8 mouse cellular contexts compared by ENCODE assay signal in the genomic region with DNA sequence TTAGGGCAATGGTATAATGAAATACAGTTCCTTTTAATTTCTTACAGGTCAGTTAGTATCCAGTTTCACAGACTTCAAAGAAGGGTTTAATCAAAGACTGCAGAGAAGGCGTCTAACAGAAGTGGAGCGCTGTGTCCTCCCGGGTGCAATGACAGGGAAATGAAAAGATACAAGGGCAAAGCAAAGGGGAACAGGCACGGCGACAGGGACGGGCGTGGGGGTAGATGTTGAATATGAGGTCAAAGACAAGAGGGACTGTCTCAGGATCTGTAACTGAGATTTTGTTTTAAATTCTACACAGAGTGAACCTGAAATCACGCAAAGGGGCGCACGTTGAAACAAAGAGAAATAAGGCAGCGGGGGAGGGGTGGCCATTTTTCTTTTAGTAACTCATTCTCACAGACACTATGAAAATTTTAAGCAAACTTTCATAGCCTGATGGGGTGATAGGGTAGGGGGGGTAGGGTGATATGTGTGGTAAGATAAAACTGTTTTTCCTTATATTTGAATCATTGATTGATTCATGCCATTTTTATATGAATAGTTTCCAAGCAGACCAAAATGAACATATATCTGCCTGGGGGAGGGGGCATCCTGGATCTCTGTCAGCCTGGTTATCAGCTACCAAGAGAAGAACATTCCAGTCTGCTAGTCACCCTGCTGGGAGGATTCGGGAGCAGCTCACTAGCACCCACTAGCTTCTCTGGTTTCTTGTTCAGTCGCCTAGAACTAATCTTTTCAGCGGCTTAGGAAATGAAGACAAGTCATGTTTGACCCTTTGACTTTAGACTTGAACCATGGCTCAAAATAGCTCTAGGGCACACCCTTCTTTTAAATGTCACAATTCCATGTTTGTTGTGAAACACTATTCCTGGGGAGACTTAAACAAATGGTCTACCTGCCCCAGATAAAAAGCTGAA.
A peak's percentile ranks its signal among the peaks of the same experiment; 100 is the strongest.
DNase-seq lines count a peak whose midpoint lies in the region; ATAC-seq and TF ChIP-seq lines count a peak whose summit lies in the region.

No protein-coding gene starts in this region.

- DNase-seq in thymus, adult 2 months = peak; percentile 9
- DNase-seq in thymus, postnatal 0 days (ENCODE audit: low spot score) = no peak
- DNase-seq in forebrain, embryonic 14.5 days (ENCODE audit: low spot score) = no peak
- peak; percentile 34 for DNase-seq in kidney, postnatal 10 days
- no peak for DNase-seq in cerebellum, postnatal 4 days (ENCODE audit: low spot score in 2 of 2)
- DNase-seq in cerebellum, adult 9-11 months = no peak
- no peak for DNase-seq in lung, adult 2 months

- H3K9me3 ChIP-seq in forebrain, embryonic 14.5 days (replicated peaks; ENCODE audit: control insufficient read depth, low read length) = no peaks in the 10 kb centered on the region
- no peaks in the 10 kb centered on the region for H3K9me3 ChIP-seq in stomach, embryonic 15.5 days

- 0 out of 2 replicates have a peak, but pooled peaks have one; percentile 21 for ATAC-seq in forebrain, embryonic 14.5 days
- ATAC-seq in stomach, embryonic 15.5 days (ENCODE audit: insufficient read depth, low FRiP score, low read depth) = no peak

- 33% methylated on average over 14 of the region's 14 CpGs for WGBS in thymus, adult 2 months
- 46% methylated on average over 14 of the region's 14 CpGs for WGBS in forebrain, embryonic 14.5 days
- 51% methylated on average over 14 of the region's 14 CpGs for WGBS in stomach, embryonic 15.5 days
- WGBS in lung, adult 2 months = 59% methylated on average over 14 of the region's 14 CpGs

- peak overlapping the region; percentile 35; the same call in 1 of the 2 replicates for H3K9ac ChIP-seq in forebrain, embryonic 14.5 days (ENCODE audit: low read length)
- no peak overlapping the region for H3K9ac ChIP-seq in stomach, embryonic 15.5 days

- peak overlapping the region; percentile 10; the same call in 1 of the 2 replicates for H3K4me3 ChIP-seq in thymus, adult 2 months (ENCODE audit: control insufficient read depth, insufficient read depth, low read length)
- H3K4me3 ChIP-seq in forebrain, embryonic 14.5 days (ENCODE audit: low read depth, low read length) = peak overlapping the region; percentile 11
- H3K4me3 ChIP-seq in stomach, embryonic 15.5 days (replicated peaks) = peak overlapping the region; percentile 30; the same call in 1 of the 2 replicates
- H3K4me3 ChIP-seq in lung, adult 2 months (replicated peaks; ENCODE audit: extremely low read depth, low read depth, low read length) = no peak overlapping the region

- no peak for TF ChIP-seq POLR2A in thymus, adult 2 months (IDR thresholded peaks at IDR 0.05; ENCODE audit: control insufficient read depth, extremely low read depth, insufficient read depth, low read length, poor library complexity)
- TF ChIP-seq POLR2A in lung, adult 2 months (IDR thresholded peaks at IDR 0.05; ENCODE audit: borderline replicate concordance, extremely low read depth, low read depth, low read length) = no peak

- no peak for TF ChIP-seq CTCF in thymus, adult 2 months (IDR thresholded peaks at IDR 0.05; ENCODE audit: borderline replicate concordance, control insufficient read depth, extremely low read depth, insufficient read depth, low read length, poor library complexity)
- TF ChIP-seq CTCF in lung, adult 2 months (IDR thresholded peaks at IDR 0.05; ENCODE audit: insufficient read depth, low read length) = no peak

- H3K4me1 ChIP-seq in thymus, adult 2 months (replicated peaks; ENCODE audit: control insufficient read depth, insufficient read depth, low read length) = 0 out of 2 replicates have a peak, but pooled peaks cover 3% of the 10 kb centered on the region
- peaks cover 3% of the 10 kb centered on the region; the same call in 1 of the 2 replicates for H3K4me1 ChIP-seq in forebrain, embryonic 14.5 days (ENCODE audit: control insufficient read depth, insufficient read depth, low read length)
- H3K4me1 ChIP-seq in stomach, embryonic 15.5 days = peaks cover 7% of the 10 kb centered on the region; the same call in 1 of the 2 replicates
- no peaks in the 10 kb centered on the region for H3K4me1 ChIP-seq in lung, adult 2 months (ENCODE audit: control insufficient read depth, insufficient read depth, low read length)

- H3K27me3 ChIP-seq in thymus, adult 2 months (ENCODE audit: control insufficient read depth, insufficient read depth, low read length) = no peaks in the 10 kb centered on the region
- H3K27me3 ChIP-seq in forebrain, embryonic 14.5 days (replicated peaks; ENCODE audit: control insufficient read depth, insufficient read depth, low read length) = no peaks in the 10 kb centered on the region
- H3K27me3 ChIP-seq in stomach, embryonic 15.5 days (replicated peaks) = no peaks in the 10 kb centered on the region

- no peak overlapping the region for H3K27ac ChIP-seq in thymus, adult 2 months (ENCODE audit: control insufficient read depth, insufficient read depth, low read length)
- no peak overlapping the region for H3K27ac ChIP-seq in forebrain, embryonic 14.5 days (ENCODE audit: low read depth, low read length)
- H3K27ac ChIP-seq in stomach, embryonic 15.5 days = no peak overlapping the region

- H3K4me2 ChIP-seq in forebrain, embryonic 14.5 days (ENCODE audit: low read length) = peak overlapping the region; percentile 37
- H3K4me2 ChIP-seq in stomach, embryonic 15.5 days = peak overlapping the region; percentile 66

- H3K36me3 ChIP-seq in thymus, adult 2 months (ENCODE audit: control insufficient read depth, insufficient read depth, low read length) = no peaks in the 10 kb centered on the region
- no peaks in the 10 kb centered on the region for H3K36me3 ChIP-seq in forebrain, embryonic 14.5 days (ENCODE audit: control insufficient read depth, insufficient read depth, low read length)
- no peaks in the 10 kb centered on the region for H3K36me3 ChIP-seq in stomach, embryonic 15.5 days

Comparison
In these comparisons a context has a peak if more than half of its experiments do, and no peak if none do; other contexts are left out.
1. DNase-seq: peak in thymus, adult 2 months (single experiment) and kidney, postnatal 10 days (single experiment); none in thymus, postnatal 0 days (single experiment), forebrain, embryonic 14.5 days (single experiment), cerebellum, postnatal 4 days (0 of 2), cerebellum, adult 9-11 months (single experiment) and lung, adult 2 months (single experiment).